Mouse (Mus musculus) embryo, embryonic 11 days (tissue): ENCODE measurements around the gene Olfm4.

ENCODE experiments used
- DNase-seq: peaks from one replicate; pipeline ENCODE4 v3.0.0-alpha.2; 2015

Gene Olfm4

DNA sequence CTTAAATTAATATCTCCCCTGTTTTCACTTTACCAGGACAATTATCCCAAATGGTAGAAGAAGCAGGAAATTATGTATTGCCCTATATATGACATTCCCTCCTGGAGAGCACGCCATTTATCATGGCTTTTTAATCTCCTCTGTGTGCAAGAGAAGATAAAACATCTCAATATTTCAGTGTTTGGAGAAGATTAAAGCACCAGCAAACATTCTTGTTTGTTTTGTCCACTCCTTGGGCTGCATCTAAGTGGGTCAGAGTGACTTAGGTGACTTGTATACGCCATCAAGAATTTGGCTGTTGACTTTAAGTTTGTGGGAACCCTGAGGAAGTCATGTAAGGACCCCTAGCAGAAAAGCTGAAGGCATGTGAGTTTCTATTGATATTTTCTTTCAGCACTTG is at the start of gene Olfm4:
Olfm4 (plus strand) TSS at position 301 of the 400 bp plus-strand sequence.
- DNase-seq: no peak

GRCm38 (mm10) chr14:79934426-79934825 is 49.5 kb upstream of the Olfm4 start:
- DNase-seq: no peak

DNA sequence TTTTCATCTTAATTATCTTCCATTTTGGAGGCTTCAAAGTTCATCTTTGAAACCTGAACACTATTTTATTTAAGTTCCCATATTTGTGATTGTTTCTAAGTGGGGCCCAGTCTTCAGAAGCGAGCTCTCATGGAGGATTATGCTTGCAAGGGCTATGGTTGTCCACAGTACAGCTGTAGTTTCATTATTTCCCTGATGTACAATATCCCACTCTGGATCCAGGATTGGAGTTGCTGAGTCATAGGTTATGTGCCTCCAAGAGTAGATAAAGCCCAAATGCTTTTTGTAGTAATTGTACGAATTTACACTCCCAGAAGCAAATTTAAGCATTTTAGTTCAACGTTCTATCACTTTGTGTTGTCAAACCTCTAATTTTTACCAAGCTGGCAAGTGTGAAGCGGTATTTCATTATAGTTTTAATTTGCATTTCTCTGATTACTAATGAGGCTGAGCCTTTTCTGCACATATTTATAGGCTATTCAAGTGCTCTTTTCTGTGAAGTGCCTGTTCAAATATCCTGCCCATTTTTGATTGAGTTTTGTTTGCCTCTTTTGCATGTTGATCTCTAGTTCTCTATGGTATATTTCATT is 46.9 kb upstream of the Olfm4 start:
- DNase-seq: no peak

GRCm38 (mm10) chr14:79945876-79946275 is 38.0 kb upstream of the Olfm4 start:
- no peak for DNase-seq

DNA sequence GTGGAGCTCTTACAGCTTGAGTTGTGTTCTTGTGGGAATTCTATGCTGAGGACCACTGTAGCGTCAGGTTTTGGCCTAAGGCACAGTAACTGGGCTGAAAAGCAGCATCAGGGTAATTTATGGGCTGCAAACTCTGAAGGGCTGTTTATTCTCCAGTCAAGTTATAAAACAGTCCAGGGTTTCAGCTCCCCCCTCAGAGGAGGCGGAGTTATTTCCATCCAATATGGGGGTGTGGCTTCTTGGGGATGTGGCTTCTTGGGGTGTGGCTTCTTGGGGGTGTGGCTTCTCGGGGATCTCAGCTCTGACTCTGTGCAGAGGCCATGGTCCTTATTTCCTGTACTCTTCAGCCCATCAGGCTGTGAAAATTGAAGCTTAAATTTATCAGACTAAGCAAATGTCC is 28.2 kb upstream of the Olfm4 start:
- no peak for DNase-seq

GRCm38 (mm10) chr14:79957789-79958487 is 25.9 kb upstream of the Olfm4 start:
- no peak for DNase-seq

GRCm38 (mm10) chr14:79961187-79961586 is 22.7 kb upstream of the Olfm4 start:
- no peak for DNase-seq

DNA sequence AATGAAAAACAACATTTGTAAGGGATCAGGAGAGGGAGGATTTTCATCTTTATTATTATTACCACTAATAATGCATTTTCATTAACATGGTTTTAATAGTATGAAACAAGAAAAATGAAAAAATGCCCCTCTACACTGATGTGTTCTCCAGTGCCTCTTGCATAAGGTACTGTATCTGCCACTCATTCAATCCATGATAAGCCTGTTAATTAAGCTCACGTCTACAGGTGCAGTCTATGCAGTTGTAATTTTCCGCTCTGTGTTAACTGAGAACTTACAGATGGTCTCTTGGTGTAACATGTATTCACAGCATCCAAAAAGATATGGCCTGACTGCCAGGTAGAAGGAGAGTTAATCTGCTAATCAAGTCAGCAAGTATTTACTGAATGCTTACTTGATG is 22.3 kb upstream of the Olfm4 start:
- DNase-seq: no peak

- no peak for DNase-seq
Observed at GRCm38 (mm10) chr14:79970165-79970564, 13.7 kb upstream of the Olfm4 start.

DNA sequence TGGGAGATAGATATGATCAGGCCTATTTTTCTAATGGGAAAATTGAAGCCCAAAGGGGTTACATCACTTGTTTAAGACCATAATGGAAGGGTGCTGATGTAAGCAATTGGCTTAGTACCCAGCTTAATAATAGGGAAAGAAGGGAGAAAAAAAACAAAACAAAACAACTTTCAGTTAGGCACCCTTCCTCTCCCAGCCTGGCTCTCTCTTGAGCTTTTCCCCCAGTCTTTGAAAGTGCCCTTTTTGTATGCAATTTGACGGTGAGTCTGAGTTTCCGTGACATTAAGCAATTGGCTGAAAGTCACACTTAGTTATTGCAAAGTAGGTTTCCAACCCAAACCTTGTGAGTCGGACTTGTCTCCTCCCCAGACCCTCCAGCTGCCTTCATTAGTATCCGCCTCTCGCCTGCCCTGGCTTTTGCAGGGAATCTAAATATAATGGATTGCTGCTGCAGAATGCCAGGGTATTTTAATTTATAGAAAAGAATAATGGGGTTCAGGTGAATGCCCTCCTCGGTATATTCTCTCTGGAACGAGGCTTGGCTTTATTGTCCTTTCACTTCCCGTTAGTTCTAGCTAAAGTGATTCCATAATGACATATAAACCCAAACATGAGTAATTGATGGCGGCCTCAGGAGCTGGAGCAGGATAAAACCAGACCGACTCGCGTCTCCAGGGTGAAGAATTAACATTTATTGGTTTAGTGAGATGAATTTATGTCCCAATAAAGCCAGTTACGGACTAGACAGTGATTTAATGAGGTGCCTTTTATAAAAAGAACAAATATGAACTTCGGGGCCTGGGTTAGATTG is 12.7 kb upstream of the Olfm4 start:
- DNase-seq: peak; percentile 17

GRCm38 (mm10) chr14:79981437-79981836 is 2.4 kb upstream of the Olfm4 start:
- DNase-seq: no peak

DNA sequence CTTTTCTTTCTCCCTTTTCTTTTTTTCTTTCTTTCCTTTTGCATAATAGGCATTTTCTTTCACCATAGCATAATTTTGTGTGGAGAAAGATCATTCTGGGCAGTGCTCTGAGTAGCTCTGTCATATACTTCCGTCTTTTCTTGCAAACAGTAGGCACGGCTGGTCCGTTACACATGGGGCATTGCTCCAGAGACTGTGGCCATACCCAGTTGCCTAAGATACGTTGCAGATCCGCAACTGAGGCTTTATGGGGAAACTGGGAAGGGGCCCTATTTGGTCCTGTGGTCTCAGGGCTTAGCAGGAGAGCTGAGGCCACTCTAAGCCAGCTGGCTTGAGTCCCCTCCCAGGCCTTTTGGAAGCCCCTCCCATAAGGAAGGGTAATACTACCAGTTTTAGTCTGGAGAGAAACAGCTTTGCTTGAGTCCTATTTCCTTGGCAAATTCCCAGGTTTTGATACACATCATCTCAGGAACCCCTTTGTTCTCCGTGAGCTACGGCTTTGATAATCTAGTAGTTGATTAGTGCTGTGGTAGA is 1.3 kb downstream of the Olfm4 start:
- no peak for DNase-seq

- DNase-seq: no peak
Observed at GRCm38 (mm10) chr14:79985696-79986095, 1.8 kb downstream of the Olfm4 start.

GRCm38 (mm10) chr14:79986831-79987230 is 3.0 kb downstream of the Olfm4 start:
- DNase-seq: no peak

DNA sequence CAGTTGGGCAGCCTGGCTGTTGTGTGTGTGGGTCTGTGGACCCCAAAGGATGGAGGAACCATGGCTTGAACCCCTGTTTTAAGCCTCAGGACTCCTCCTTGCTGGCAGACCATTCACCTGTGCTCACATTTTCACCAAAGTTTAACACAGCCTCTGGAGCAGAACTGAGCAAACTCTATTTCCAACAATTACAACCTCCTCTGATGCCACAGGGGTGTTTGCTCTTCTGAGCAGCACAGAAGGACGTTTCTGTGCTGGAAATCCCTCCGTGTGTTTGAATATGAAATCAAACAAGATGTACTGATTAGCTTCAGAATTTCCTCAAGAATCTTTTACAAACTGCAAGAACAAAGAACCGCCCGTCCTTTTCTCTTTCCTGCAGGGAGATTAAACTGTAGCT is 5.9 kb downstream of the Olfm4 start:
- DNase-seq: no peak

DNA sequence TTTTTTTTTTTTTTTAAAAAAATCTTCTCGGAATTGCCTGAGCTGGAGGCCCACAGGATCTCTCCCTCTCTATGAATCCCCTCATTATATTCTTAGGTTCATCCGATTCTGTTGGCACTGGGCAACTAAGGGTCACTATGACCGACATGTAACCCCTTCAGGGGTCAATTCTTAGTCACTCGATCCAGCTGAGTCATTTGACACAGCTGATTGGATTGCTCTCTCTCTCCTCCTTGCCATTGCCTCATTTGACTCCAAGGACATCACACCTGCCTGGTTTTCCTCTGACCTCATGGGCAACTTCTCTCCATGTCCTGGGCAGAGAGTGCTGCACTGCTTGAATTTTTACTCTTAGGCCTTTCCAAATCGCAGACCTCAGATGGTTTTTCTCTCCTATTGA is 6.7 kb downstream of the Olfm4 start:
- no peak for DNase-seq

- DNase-seq: peak; percentile 16
Observed at GRCm38 (mm10) chr14:79997534-79997933, 13.7 kb downstream of the Olfm4 start.

DNA sequence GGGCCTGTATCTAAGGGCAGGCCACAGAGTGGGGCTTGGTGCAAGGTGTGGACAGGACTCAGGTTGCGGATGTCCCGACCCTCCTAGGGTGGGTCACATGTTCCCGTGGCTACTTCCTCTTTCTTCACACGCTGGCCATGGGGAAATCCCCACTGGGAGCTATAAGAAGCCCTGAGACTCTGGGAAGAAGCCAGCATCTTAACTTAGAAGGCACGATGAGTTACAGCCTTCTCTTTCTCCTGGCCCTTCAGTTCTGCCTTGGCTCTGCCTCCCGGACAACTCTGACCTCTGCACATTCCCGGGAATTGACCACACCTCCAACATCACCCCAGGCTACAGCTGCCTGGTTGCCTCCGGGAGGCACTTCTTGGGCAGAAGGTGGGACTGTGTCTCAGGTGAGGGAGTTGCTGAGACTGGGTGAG is 16.2 kb downstream of the Olfm4 start:
- peak; percentile 22 for DNase-seq

- DNase-seq: no peak
Observed at GRCm38 (mm10) chr14:80007686-80008085, 23.8 kb downstream of the Olfm4 start.

DNA sequence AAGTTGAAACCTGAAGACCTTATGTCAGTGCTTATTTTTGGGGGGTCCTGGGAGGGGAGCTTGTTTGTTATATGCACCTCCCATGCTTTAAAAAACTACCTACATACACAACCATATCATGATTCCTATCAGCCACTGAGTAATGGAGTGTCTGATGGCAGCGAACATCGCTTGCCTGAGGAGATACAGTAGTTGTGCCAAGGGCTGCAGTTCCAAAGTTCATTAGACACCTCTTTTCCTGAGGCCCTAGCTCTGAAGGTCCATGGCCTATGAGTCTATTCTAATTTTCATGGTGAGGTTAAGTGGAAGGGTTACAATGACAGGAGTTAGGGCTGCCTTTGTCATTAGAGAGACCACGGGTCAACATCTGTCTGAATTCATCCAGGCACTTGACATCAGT is 26.5 kb downstream of the Olfm4 start:
- DNase-seq: no peak

- no peak for DNase-seq
Observed at GRCm38 (mm10) chr14:80014966-80015365, 31.1 kb downstream of the Olfm4 start.

DNA sequence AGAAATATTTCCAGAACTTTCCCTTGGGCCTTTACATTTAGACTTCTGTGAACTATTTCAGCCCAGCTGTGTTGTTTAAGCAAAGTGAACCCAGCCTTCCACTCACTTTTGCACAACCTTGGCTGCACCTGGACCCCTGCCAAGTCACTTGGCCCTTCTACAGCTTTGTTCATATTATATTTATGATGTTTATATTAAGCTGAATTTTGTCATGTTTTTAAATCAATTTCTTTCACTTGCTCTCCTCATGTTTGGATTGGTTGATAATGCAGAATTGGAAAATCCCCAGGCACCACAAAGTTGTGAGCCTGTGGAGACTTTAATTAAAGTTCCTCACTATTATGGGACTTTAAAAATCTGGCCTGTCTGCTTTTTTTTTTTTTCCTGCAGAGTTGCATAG is 32.2 kb downstream of the Olfm4 start:
- no peak for DNase-seq

DNA sequence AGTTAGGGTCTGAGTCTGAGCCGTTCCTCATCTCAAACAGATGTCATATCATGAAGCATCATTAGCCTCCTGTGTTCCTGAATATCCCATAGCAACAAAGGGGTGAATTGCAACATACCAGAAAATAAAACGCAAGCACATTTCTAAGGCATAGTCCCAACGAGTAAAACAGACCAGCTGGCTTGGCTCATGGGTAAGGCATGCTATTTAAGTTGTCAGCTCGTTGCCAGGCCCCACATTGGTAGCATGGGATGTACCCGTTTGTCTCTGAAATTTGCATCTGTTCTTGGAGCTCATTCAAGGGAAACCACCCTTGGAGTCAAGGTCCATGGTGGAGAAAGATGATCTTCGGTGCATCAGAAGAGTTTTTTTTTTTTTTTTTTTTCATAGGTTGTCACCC is 42.2 kb downstream of the Olfm4 start:
- no peak for DNase-seq
